Mouse (Mus musculus): Measurements from ENCODE around the gene Hfe2. TPM values are rescaled to one million over a fixed set of nuclear protein-coding genes. Genes with fewer than 3 reads are reported as not detected.

Gene Hfe2
- polyA plus RNA-seq, 1 experiment, result not detected

- no peaks in the 10 kb centered on the region for H3K4me1 ChIP-seq (ENCODE audit: control insufficient read depth, insufficient read depth, low read length)
- no peak overlapping the region for H3K27ac ChIP-seq (ENCODE audit: insufficient read depth, low read length)
- TF ChIP-seq CTCF (IDR thresholded peaks at IDR 0.05; ENCODE audit: borderline replicate concordance, insufficient read depth, low read length), result no peak
- TF ChIP-seq POLR2A (IDR thresholded peaks at IDR 0.05; ENCODE audit: low read depth, low read length), result no peak
- H3K4me3 ChIP-seq (ENCODE audit: insufficient read depth, low read length), result no peak overlapping the region
Measured at GRCm38 (mm10) chr3:96542554-96542953, 17.6 kb downstream of the Hfe2 start.

- H3K4me3 ChIP-seq (ENCODE audit: insufficient read depth, low read length), result no peak overlapping the region
- no peak for TF ChIP-seq CTCF (IDR thresholded peaks at IDR 0.05; ENCODE audit: borderline replicate concordance, insufficient read depth, low read length)
- no peak for TF ChIP-seq POLR2A (IDR thresholded peaks at IDR 0.05; ENCODE audit: low read depth, low read length)
- H3K4me1 ChIP-seq (ENCODE audit: control insufficient read depth, insufficient read depth, low read length), result no peaks in the 10 kb centered on the region
- no peak overlapping the region for H3K27ac ChIP-seq (ENCODE audit: insufficient read depth, low read length)
Measured at GRCm38 (mm10) chr3:96543345-96543744, 18.4 kb downstream of the Hfe2 start.

GRCm38 (mm10) chr3:96545565-96545964 lies 20.6 kb downstream of the Hfe2 start:
- H3K27ac ChIP-seq (ENCODE audit: insufficient read depth, low read length), result no peak overlapping the region
- no peak overlapping the region for H3K4me3 ChIP-seq (ENCODE audit: insufficient read depth, low read length)
- no peak for TF ChIP-seq CTCF (IDR thresholded peaks at IDR 0.05; ENCODE audit: borderline replicate concordance, insufficient read depth, low read length)
- TF ChIP-seq POLR2A (IDR thresholded peaks at IDR 0.05; ENCODE audit: low read depth, low read length), result no peak
- no peaks in the 10 kb centered on the region for H3K4me1 ChIP-seq (ENCODE audit: control insufficient read depth, insufficient read depth, low read length)

GRCm38 (mm10) chr3:96546880-96547279 lies 21.9 kb downstream of the Hfe2 start:
- no peak overlapping the region for H3K27ac ChIP-seq (ENCODE audit: insufficient read depth, low read length)
- H3K4me1 ChIP-seq (ENCODE audit: control insufficient read depth, insufficient read depth, low read length), result peaks cover 2% of the 10 kb centered on the region; the same call in 1 of the 2 replicates
- TF ChIP-seq CTCF (IDR thresholded peaks at IDR 0.05; ENCODE audit: borderline replicate concordance, insufficient read depth, low read length) (no peak), POLR2A (IDR thresholded peaks at IDR 0.05; ENCODE audit: low read depth, low read length) (no peak)
- H3K4me3 ChIP-seq (ENCODE audit: insufficient read depth, low read length), result no peak overlapping the region

- TF ChIP-seq POLR2A (IDR thresholded peaks at IDR 0.05; ENCODE audit: low read depth, low read length) (no peak), CTCF (IDR thresholded peaks at IDR 0.05; ENCODE audit: borderline replicate concordance, insufficient read depth, low read length) (peak; percentile 57)
- no peak overlapping the region for H3K27ac ChIP-seq (ENCODE audit: insufficient read depth, low read length)
- H3K4me3 ChIP-seq (ENCODE audit: insufficient read depth, low read length), result no peak overlapping the region
- H3K4me1 ChIP-seq (ENCODE audit: control insufficient read depth, insufficient read depth, low read length), result peaks cover 2% of the 10 kb centered on the region; the same call in 1 of the 2 replicates
Measured at GRCm38 (mm10) chr3:96547389-96547960, 22.5 kb downstream of the Hfe2 start.

- Histone ChIP-seq H3K4me3 (ENCODE audit: insufficient read depth, low read length) (no peak overlapping the region), H3K4me1 (ENCODE audit: control insufficient read depth, insufficient read depth, low read length) (peaks cover 2% of the 10 kb centered on the region; the same call in 1 of the 2 replicates), H3K27ac (ENCODE audit: insufficient read depth, low read length) (no peak overlapping the region)
- TF ChIP-seq POLR2A (IDR thresholded peaks at IDR 0.05; ENCODE audit: low read depth, low read length) (no peak), CTCF (IDR thresholded peaks at IDR 0.05; ENCODE audit: borderline replicate concordance, insufficient read depth, low read length) (no peak)
Measured at GRCm38 (mm10) chr3:96548824-96549223, 23.9 kb downstream of the Hfe2 start.

- Histone ChIP-seq H3K4me3 (ENCODE audit: insufficient read depth, low read length) (no peak overlapping the region), H3K27ac (ENCODE audit: insufficient read depth, low read length) (no peak overlapping the region), H3K4me1 (ENCODE audit: control insufficient read depth, insufficient read depth, low read length) (peaks cover 2% of the 10 kb centered on the region; the same call in 1 of the 2 replicates)
- TF ChIP-seq CTCF (IDR thresholded peaks at IDR 0.05; ENCODE audit: borderline replicate concordance, insufficient read depth, low read length) (no peak), POLR2A (IDR thresholded peaks at IDR 0.05; ENCODE audit: low read depth, low read length) (no peak)
Measured at GRCm38 (mm10) chr3:96549346-96549745, 24.4 kb downstream of the Hfe2 start.

GRCm38 (mm10) chr3:96551203-96551602 lies 26.2 kb downstream of the Hfe2 start:
- Histone ChIP-seq H3K27ac (ENCODE audit: insufficient read depth, low read length) (peak overlapping the region; percentile 25; the same call in 1 of the 2 replicates), H3K4me1 (ENCODE audit: control insufficient read depth, insufficient read depth, low read length) (peaks cover 2% of the 10 kb centered on the region; the same call in 1 of the 2 replicates), H3K4me3 (ENCODE audit: insufficient read depth, low read length) (no peak overlapping the region)
- TF ChIP-seq CTCF (IDR thresholded peaks at IDR 0.05; ENCODE audit: borderline replicate concordance, insufficient read depth, low read length) (no peak), POLR2A (IDR thresholded peaks at IDR 0.05; ENCODE audit: low read depth, low read length) (no peak)

GRCm38 (mm10) chr3:96551890-96552289 lies 26.9 kb downstream of the Hfe2 start:
- Histone ChIP-seq H3K4me3 (ENCODE audit: insufficient read depth, low read length) (no peak overlapping the region), H3K27ac (ENCODE audit: insufficient read depth, low read length) (no peak overlapping the region), H3K4me1 (ENCODE audit: control insufficient read depth, insufficient read depth, low read length) (peaks cover 2% of the 10 kb centered on the region; the same call in 1 of the 2 replicates)
- TF ChIP-seq CTCF (IDR thresholded peaks at IDR 0.05; ENCODE audit: borderline replicate concordance, insufficient read depth, low read length) (no peak), POLR2A (IDR thresholded peaks at IDR 0.05; ENCODE audit: low read depth, low read length) (no peak)

GRCm38 (mm10) chr3:96553601-96554000 lies 28.6 kb downstream of the Hfe2 start:
- Histone ChIP-seq H3K27ac (ENCODE audit: insufficient read depth, low read length) (no peak overlapping the region), H3K4me3 (ENCODE audit: insufficient read depth, low read length) (no peak overlapping the region), H3K4me1 (ENCODE audit: control insufficient read depth, insufficient read depth, low read length) (peaks cover 2% of the 10 kb centered on the region; the same call in 1 of the 2 replicates)
- TF ChIP-seq CTCF (IDR thresholded peaks at IDR 0.05; ENCODE audit: borderline replicate concordance, insufficient read depth, low read length) (no peak), POLR2A (IDR thresholded peaks at IDR 0.05; ENCODE audit: low read depth, low read length) (no peak)

Data from embryonic fibroblast, embryonic 13.5 days (primary cell).